Mouse (Mus musculus): ENCODE measurements around the gene Cfap65.

DNA sequence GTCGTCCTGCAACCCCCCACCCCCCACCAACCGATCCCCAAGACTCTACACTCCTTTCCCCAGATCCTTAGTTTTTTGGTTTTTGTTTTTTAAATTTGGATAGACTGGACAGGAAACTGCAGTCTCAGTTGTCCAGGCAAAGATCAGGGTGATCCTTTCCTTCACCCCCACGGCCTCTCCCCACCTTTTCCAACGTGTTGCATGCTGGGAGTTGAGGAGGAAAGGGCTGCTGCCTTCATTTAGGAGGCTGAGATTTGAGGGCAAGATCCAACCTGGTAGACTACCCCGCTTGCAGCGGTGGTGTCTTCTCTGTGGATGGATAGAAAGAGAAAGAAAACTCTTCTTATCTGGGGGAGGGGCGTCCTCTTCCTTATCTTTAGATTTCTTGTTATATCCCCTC is 78.6 kb downstream of the Cfap65 start:
- TF ChIP-seq CHD2 (IDR thresholded peaks at IDR 0.05; ENCODE audit: low read length) (no peak), BHLHE40 (IDR thresholded peaks at IDR 0.05; ENCODE audit: borderline replicate concordance, low read depth, low read length) (no peak)

Data from MEL (cell line).